Comparison of ENCODE assay signal across 29 mouse cellular contexts in the genomic region with DNA sequence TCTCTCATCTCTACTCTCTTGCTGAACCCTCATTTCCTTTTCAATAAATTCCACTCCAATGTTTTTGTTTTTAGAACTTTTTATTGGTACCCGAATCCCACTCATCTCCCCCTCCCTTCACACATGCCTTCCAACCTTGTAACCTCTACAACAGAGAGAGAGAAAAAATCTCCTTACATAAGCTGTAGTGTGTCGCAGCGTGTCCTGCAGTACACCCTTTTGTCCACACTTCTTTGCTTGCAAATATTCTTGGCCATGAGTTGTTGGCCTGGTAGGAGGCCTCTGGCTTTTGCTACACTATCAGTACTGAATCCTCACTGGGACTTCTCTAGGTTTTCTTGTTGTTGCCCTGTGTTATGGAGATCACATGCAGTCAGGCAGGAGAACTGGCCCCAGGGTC.
DNase-seq lines count a peak whose midpoint lies in the region; ATAC-seq and TF ChIP-seq lines count a peak whose summit lies in the region.
"Had no signal": no experiment of that assay in that cellular context is flagged by ENCODE, and none has a peak within 500 bp of the region (broad histone marks: within the 10 kb centered on the region; RNA-seq: fewer than 3 reads in every experiment).

No protein-coding gene starts in this region.

- no peak for TF ChIP-seq EP300 in lung, postnatal 0 days (IDR thresholded peaks at IDR 0.05)

- H3K9me3 ChIP-seq in intestine, postnatal 0 days (ENCODE audit: control insufficient read depth), result no peaks in the 10 kb centered on the region
- no peaks in the 10 kb centered on the region for H3K9me3 ChIP-seq in intestine, embryonic 15.5 days
- H3K9me3 ChIP-seq in lung, postnatal 0 days (ENCODE audit: low read length), result no peaks in the 10 kb centered on the region
- no peaks in the 10 kb centered on the region for H3K9me3 ChIP-seq in limb, embryonic 10.5 days (replicated peaks)
- no peaks in the 10 kb centered on the region for H3K9me3 ChIP-seq in midbrain, postnatal 0 days (ENCODE audit: low read length)
- H3K9me3 ChIP-seq: hindbrain, embryonic 10.5 days; liver, embryonic 12.5 days had no signal

- no peak overlapping the region for H3K9ac ChIP-seq in intestine, postnatal 0 days (ENCODE audit: low read depth, low read length)
- no peak overlapping the region for H3K9ac ChIP-seq in intestine, embryonic 15.5 days
- no peak overlapping the region for H3K9ac ChIP-seq in lung, postnatal 0 days (replicated peaks; ENCODE audit: low read depth)
- H3K9ac ChIP-seq in midbrain, postnatal 0 days (replicated peaks; ENCODE audit: low read length, poor library complexity, severe bottlenecking), result no peak overlapping the region
- H3K9ac ChIP-seq: liver, embryonic 12.5 days; liver, postnatal 0 days had no signal

- H3K4me1 ChIP-seq in intestine, postnatal 0 days (replicated peaks; ENCODE audit: control insufficient read depth, insufficient read depth, low read length), result peaks cover 6% of the 10 kb centered on the region; the same call in 1 of the 2 replicates
- H3K4me1 ChIP-seq in intestine, embryonic 15.5 days (replicated peaks), result peaks cover 5% of the 10 kb centered on the region
- H3K4me1 ChIP-seq in lung, postnatal 0 days (ENCODE audit: insufficient read depth, low read depth, low read length), result peaks cover 6% of the 10 kb centered on the region; the same call in 1 of the 2 replicates
- no peaks in the 10 kb centered on the region for H3K4me1 ChIP-seq in lung, adult 2 months (ENCODE audit: control insufficient read depth, insufficient read depth, low read length)
- H3K4me1 ChIP-seq in limb, embryonic 10.5 days, result peaks cover 12% of the 10 kb centered on the region
- no peaks in the 10 kb centered on the region for H3K4me1 ChIP-seq in midbrain, postnatal 0 days (ENCODE audit: insufficient read depth, low read length)
- H3K4me1 ChIP-seq: hindbrain, embryonic 10.5 days; liver, embryonic 12.5 days; megakaryocyte, embryonic 14.5 days had no signal

- 85% methylated on average over 3 of the region's 3 CpGs for WGBS in intestine, postnatal 0 days
- WGBS in intestine, embryonic 15.5 days, result 81% methylated on average over 3 of the region's 3 CpGs
- 70% methylated on average over 3 of the region's 3 CpGs for WGBS in lung, postnatal 0 days
- 73% methylated on average over 3 of the region's 3 CpGs for WGBS in lung, adult 2 months
- 84% methylated on average over 3 of the region's 3 CpGs for WGBS in limb, embryonic 10.5 days
- 81% methylated on average over 3 of the region's 3 CpGs for WGBS in midbrain, postnatal 0 days

- H3K27me3 ChIP-seq in intestine, postnatal 0 days (replicated peaks; ENCODE audit: control insufficient read depth, insufficient read depth, low read length), result no peaks in the 10 kb centered on the region
- no peaks in the 10 kb centered on the region for H3K27me3 ChIP-seq in intestine, embryonic 15.5 days (replicated peaks)
- no peaks in the 10 kb centered on the region for H3K27me3 ChIP-seq in lung, postnatal 0 days (replicated peaks; ENCODE audit: insufficient read depth, low read length)
- H3K27me3 ChIP-seq in limb, embryonic 10.5 days (ENCODE audit: low read depth, poor library complexity, severe bottlenecking), result no peaks in the 10 kb centered on the region
- no peaks in the 10 kb centered on the region for H3K27me3 ChIP-seq in midbrain, postnatal 0 days (ENCODE audit: insufficient read depth, low read length)
- H3K27me3 ChIP-seq: liver, embryonic 12.5 days had no signal

- no peak overlapping the region for H3K4me2 ChIP-seq in intestine, postnatal 0 days (replicated peaks; ENCODE audit: low read depth)
- H3K4me2 ChIP-seq in intestine, embryonic 15.5 days (replicated peaks), result no peak overlapping the region
- H3K4me2 ChIP-seq in lung, postnatal 0 days (replicated peaks; ENCODE audit: low read depth, low read length), result no peak overlapping the region
- no peak overlapping the region for H3K4me2 ChIP-seq in midbrain, postnatal 0 days (ENCODE audit: low read depth, low read length, poor library complexity, severe bottlenecking)
- H3K4me2 ChIP-seq: liver, embryonic 12.5 days had no signal

- no peak overlapping the region for H3K27ac ChIP-seq in intestine, postnatal 0 days (ENCODE audit: low read depth, low read length)
- no peak overlapping the region for H3K27ac ChIP-seq in intestine, embryonic 15.5 days
- H3K27ac ChIP-seq in lung, postnatal 0 days (ENCODE audit: low read length), result no peak overlapping the region
- H3K27ac ChIP-seq in limb, embryonic 10.5 days, result peak overlapping the region; percentile 71; the same call in 1 of the 2 replicates
- no peak overlapping the region for H3K27ac ChIP-seq in midbrain, postnatal 0 days (ENCODE audit: low read depth, low read length)
- H3K27ac ChIP-seq: gastrocnemius, adult 2 months; heart, adult 2 months; hindbrain, postnatal 0 days; liver, embryonic 12.5 days had no signal

- no peak for ATAC-seq in intestine, postnatal 0 days
- no peak for ATAC-seq in intestine, embryonic 15.5 days
- ATAC-seq in lung, postnatal 0 days, result no peak
- ATAC-seq in midbrain, postnatal 0 days (ENCODE audit: low FRiP score), result no peak
- ATAC-seq: CD4-positive, CD25-positive, alpha-beta regulatory T cell, adult 4 months; forebrain, embryonic 16.5 days; hindbrain, postnatal 0 days; intestine, embryonic 16.5 days; liver, embryonic 12.5 days; liver, postnatal 0 days had no signal

- TF ChIP-seq CTCF in intestine, postnatal 0 days (IDR thresholded peaks at IDR 0.05; ENCODE audit: low read depth), result 0 out of 2 replicates have a peak, but pooled peaks have one; percentile 12
- peak; percentile 24; the same call in 1 of the 2 replicates for TF ChIP-seq CTCF in lung, postnatal 0 days (IDR thresholded peaks at IDR 0.05)
- no peak for TF ChIP-seq CTCF in lung, adult 2 months (IDR thresholded peaks at IDR 0.05; ENCODE audit: insufficient read depth, low read length)
- no peak for TF ChIP-seq CTCF in midbrain, postnatal 0 days (IDR thresholded peaks at IDR 0.05)

- H3K4me3 ChIP-seq in intestine, postnatal 0 days (ENCODE audit: low read depth, low read length), result no peak overlapping the region
- H3K4me3 ChIP-seq in intestine, embryonic 15.5 days (replicated peaks), result no peak overlapping the region
- no peak overlapping the region for H3K4me3 ChIP-seq in lung, postnatal 0 days (ENCODE audit: low read depth, low read length)
- H3K4me3 ChIP-seq in lung, adult 2 months (replicated peaks; ENCODE audit: extremely low read depth, low read depth, low read length), result no peak overlapping the region
- no peak overlapping the region for H3K4me3 ChIP-seq in limb, embryonic 10.5 days
- H3K4me3 ChIP-seq in midbrain, postnatal 0 days (ENCODE audit: low read depth, low read length), result no peak overlapping the region
- H3K4me3 ChIP-seq: gastrocnemius, adult 2 months; heart, adult 2 months; hindbrain, embryonic 10.5 days; liver, embryonic 12.5 days; megakaryocyte, embryonic 14.5 days had no signal

- no peaks in the 10 kb centered on the region for H3K36me3 ChIP-seq in intestine, postnatal 0 days (ENCODE audit: control insufficient read depth, insufficient read depth)
- no peaks in the 10 kb centered on the region for H3K36me3 ChIP-seq in intestine, embryonic 15.5 days
- H3K36me3 ChIP-seq in lung, postnatal 0 days (ENCODE audit: insufficient read depth, low read length), result no peaks in the 10 kb centered on the region
- H3K36me3 ChIP-seq in limb, embryonic 10.5 days, result no peaks in the 10 kb centered on the region
- H3K36me3 ChIP-seq in midbrain, postnatal 0 days (ENCODE audit: insufficient read depth, low read length), result no peaks in the 10 kb centered on the region
- H3K36me3 ChIP-seq: hindbrain, embryonic 10.5 days; liver, embryonic 12.5 days had no signal

- TF ChIP-seq POLR2A in lung, adult 2 months (IDR thresholded peaks at IDR 0.05; ENCODE audit: borderline replicate concordance, extremely low read depth, low read depth, low read length), result no peak

- DNase-seq in lung, postnatal 0 days (ENCODE audit: low spot score), result peak; percentile 18
- no peak for DNase-seq in lung, adult 2 months
- DNase-seq in R1 (ENCODE audit: low read depth, low spot score), result peak; percentile 7
- DNase-seq in limb, embryonic 10.5 days (ENCODE audit: low spot score), result no peak
- DNase-seq in gastrocnemius, postnatal 25 days, result no peak
- DNase-seq in midbrain, postnatal 0 days (ENCODE audit: low spot score), result no peak
- DNase-seq: adrenal gland, postnatal 10 days; cerebellum, adult 11 months; cerebellum, adult 9-10 months; cerebellum, postnatal 36 days; gastrocnemius, adult 2 months; heart, adult 2 months; heart, postnatal 14 days; liver, postnatal 0 days; lung, postnatal 36 days; midbrain, embryonic 14.5 days; right cerebral cortex, adult 18-20 months; spleen, adult 18-20 months; thymus, adult 18-20 months; thymus, postnatal 36 days had no signal

Comparison
In these comparisons a context has a peak if more than half of its experiments do, and no peak if none do; other contexts are left out.
1. CTCF ChIP-seq: peak in intestine, postnatal 0 days (single experiment) and lung, postnatal 0 days (single experiment); none in lung, adult 2 months (single experiment) and midbrain, postnatal 0 days (single experiment).
2. DNase-seq: peak in lung, postnatal 0 days (single experiment) and R1 (single experiment); none in lung, adult 2 months (single experiment), limb, embryonic 10.5 days (single experiment), gastrocnemius, postnatal 25 days (single experiment) and midbrain, postnatal 0 days (single experiment).